Mouse (Mus musculus) C2C12 (cell line): ENCODE measurements around the gene Ttll11. TPM values are rescaled to one million over a fixed set of nuclear protein-coding genes. Genes with fewer than 3 reads are reported as not detected.

Experiments used
- H3K27me3 ChIP-seq: one replicate; pipeline ENCODE4 v1.6.1; 2011; ENCODE audit not compliant: control insufficient read depth, insufficient read depth, insufficient read length
- H3K36me3 ChIP-seq: one replicate; pipeline ENCODE4 v1.6.1; 2011; ENCODE audit not compliant: control insufficient read depth, insufficient read depth
- H3K4me3 ChIP-seq: one replicate; pipeline ENCODE4 v1.5.1; 2011; ENCODE audit warnings: mild to moderate bottlenecking, control low read depth; ENCODE audit not compliant: poor library complexity, insufficient read depth, severe bottlenecking
- H3K79me2 ChIP-seq: one replicate; pipeline ENCODE4 v1.6.1; 2011; ENCODE audit not compliant: control insufficient read depth, insufficient read depth
- H3K79me3 ChIP-seq: one replicate; pipeline ENCODE4 v1.6.1; 2011; ENCODE audit warnings: low read depth, control low read depth
- H3ac ChIP-seq: one replicate; pipeline ENCODE3; 2011; ENCODE audit warnings: low read depth; ENCODE audit not compliant: control insufficient read depth, insufficient read length
- CEBPB ChIP-seq: IDR thresholded peaks from one replicate; pipeline ENCODE4 v1.6.1; 2011; ENCODE audit warnings: low read depth, mild to moderate bottlenecking, control low read depth, moderate library complexity
- CTCF ChIP-seq: IDR thresholded peaks from one replicate; pipeline ENCODE4 v1.5.1; 2011; ENCODE audit not compliant: control insufficient read depth, insufficient read depth, insufficient read length
- FOSL1 ChIP-seq: IDR thresholded peaks from one replicate; pipeline ENCODE4 v1.8.0; 2011; ENCODE audit warnings: mild to moderate bottlenecking, low read length; ENCODE audit not compliant: poor library complexity, insufficient read depth, severe bottlenecking
- MAX ChIP-seq: IDR thresholded peaks from one replicate; pipeline ENCODE4 v1.6.1; 2011; ENCODE audit warnings: mild to moderate bottlenecking, control low read depth
- MYOD1 ChIP-seq: IDR thresholded peaks from one replicate; pipeline ENCODE4 v1.6.1; 2011; ENCODE audit warnings: low read depth; ENCODE audit not compliant: control insufficient read depth, insufficient read length
- MYOG ChIP-seq: IDR thresholded peaks from one replicate; pipeline ENCODE4 v1.6.1; 2011; ENCODE audit not compliant: control insufficient read depth, insufficient read length; ENCODE audit errors: extremely low read depth
- USF1 ChIP-seq: IDR thresholded peaks from one replicate; pipeline ENCODE4 v1.6.1; 2011; ENCODE audit warnings: low read depth, mild to moderate bottlenecking, control low read depth, moderate library complexity
- polyA plus RNA-seq: library from polyadenylated mRNA; unstranded; fragments of >200 nt; fragmentation: generic; extraction: Trizol; gene quantifications from one replicate; pipeline ENCODE4 v1.2.1, GENCODE M21; 2012; ENCODE audit warnings: missing spikeins

The Ttll11 gene
- polyA plus RNA-seq, 1 experiment: 7.0 TPM

GRCm38 (mm10) chr2:35703241-35703640 lies 276.5 kb downstream of the Ttll11 start:
- no peaks in the 10 kb centered on the region for H3K27me3 ChIP-seq
- peaks cover 5% of the 10 kb centered on the region for H3K36me3 ChIP-seq
- H3K4me3 ChIP-seq: no peak overlapping the region
- H3K79me3 ChIP-seq: peaks cover 46% of the 10 kb centered on the region
- H3ac ChIP-seq: no peak overlapping the region
- no peak for TF ChIP-seq MYOG
- no peak for TF ChIP-seq CEBPB
- no peak for TF ChIP-seq MYOD1
- no peak for TF ChIP-seq CTCF
- no peak for TF ChIP-seq USF1
- TF ChIP-seq MAX: no peak
- TF ChIP-seq FOSL1: no peak
- H3K79me2 ChIP-seq: peaks cover 81% of the 10 kb centered on the region

- H3K36me3 ChIP-seq: peaks cover 5% of the 10 kb centered on the region
- H3K4me3 ChIP-seq: no peak overlapping the region
- TF ChIP-seq CEBPB: no peak
- TF ChIP-seq MYOD1: no peak
- no peak for TF ChIP-seq USF1
- no peak overlapping the region for H3ac ChIP-seq
- peaks cover 87% of the 10 kb centered on the region for H3K79me2 ChIP-seq
- H3K27me3 ChIP-seq: no peaks in the 10 kb centered on the region
- peaks cover 48% of the 10 kb centered on the region for H3K79me3 ChIP-seq
Observed at GRCm38 (mm10) chr2:35702608-35703007, 277.1 kb downstream of the Ttll11 start.

- Histone ChIP-seq H3K27me3 (no peaks in the 10 kb centered on the region), H3K79me3 (peaks cover 54% of the 10 kb centered on the region), H3ac (no peak overlapping the region), H3K4me3 (no peak overlapping the region), H3K79me2 (peaks cover 90% of the 10 kb centered on the region), H3K36me3 (no peaks in the 10 kb centered on the region)
- TF ChIP-seq MAX: no peak
- no peak for TF ChIP-seq MYOD1
- TF ChIP-seq USF1: no peak
- no peak for TF ChIP-seq MYOG
- TF ChIP-seq CTCF: no peak
- no peak for TF ChIP-seq FOSL1
- no peak for TF ChIP-seq CEBPB
Observed at GRCm38 (mm10) chr2:35702001-35702400, 277.7 kb downstream of the Ttll11 start.

Other genes starting within 250 kb of the Ttll11 start
- gene Ndufa8, start 69.5 kb upstream of the Ttll11 start, polyA plus RNA-seq: 260 TPM
- 0.11 TPM for gene Morn5, start 69.5 kb upstream of the Ttll11 start, polyA plus RNA-seq
- gene Lhx6, start 125.5 kb upstream of the Ttll11 start, polyA plus RNA-seq: 6.6 TPM
- 25.4 TPM for gene Mrrf, start 156.5 kb upstream of the Ttll11 start, polyA plus RNA-seq
- gene Rbm18, start 156.9 kb upstream of the Ttll11 start, polyA plus RNA-seq: 16.0 TPM